Mouse (Mus musculus) brown adipose tissue, adult 24 weeks (tissue): ENCODE measurements around the gene Klhl22. TPM values are rescaled to one million over a fixed set of nuclear protein-coding genes. Genes with fewer than 3 reads are reported as not detected.
"Not testable (repeated sequence)": the region's sequence is repeated elsewhere in the genome, so short reads cannot be mapped to it uniquely, and the experiment has no call there.

Source experiments
- H3K27ac ChIP-seq: fragments of 200-500 bp; replicated peaks from 2 replicates; pipeline ENCODE4 v1.5.1; 2012; ENCODE audit warnings: low read depth, mild to moderate bottlenecking, low read length
- H3K4me1 ChIP-seq: fragments of 200-500 bp; 2 replicates; pipeline ENCODE4 v1.6.1; 2012; ENCODE audit warnings: low read length, mixed read lengths; ENCODE audit not compliant: control insufficient read depth, insufficient read depth, insufficient read length
- H3K4me3 ChIP-seq: fragments of 200-500 bp; 2 replicates; pipeline ENCODE4 v1.5.1; 2012; ENCODE audit warnings: low read depth, mild to moderate bottlenecking, low read length, moderate library complexity; ENCODE audit not compliant: insufficient read depth
- polyA plus RNA-seq: library from polyadenylated mRNA; stranded (reverse); fragments of >200 nt; gene quantifications from 2 replicates; pipeline ENCODE4 v1.2.4, GENCODE M21; 2012; ENCODE audit not compliant: missing spikeins, insufficient read depth, insufficient read length

Klhl22 gene
- 10.2 and 19.0 TPM in 2 replicates for polyA plus RNA-seq

GRCm38 (mm10) chr16:17759344-17759773 is at the start of gene Klhl22:
Klhl22 (plus strand) TSS chr16:17759618.
- Histone ChIP-seq H3K4me3 (peak within 1 kb of the TSS; percentile 62), H3K4me1 (peaks cover 6% of the 10 kb centered on the region; the same call in 1 of the 2 replicates), H3K27ac (peak within 1 kb of the TSS; percentile 60)

GRCm38 (mm10) chr16:17717791-17718190 is 41.6 kb upstream of the Klhl22 start:
- Histone ChIP-seq H3K4me1 (peaks cover 16% of the 10 kb centered on the region; the same call in 1 of the 2 replicates), H3K27ac (no peak overlapping the region), H3K4me3 (no peak overlapping the region)

- Histone ChIP-seq H3K27ac (no peak overlapping the region; the same call in 1 of the 2 replicates), H3K4me3 (peak overlapping the region; percentile 100), H3K4me1 (peaks cover 16% of the 10 kb centered on the region; the same call in 1 of the 2 replicates)
Observed at GRCm38 (mm10) chr16:17721114-17721808, 38.2 kb upstream of the Klhl22 start.

- peak overlapping the region; percentile 100 for H3K4me3 ChIP-seq
Observed at GRCm38 (mm10) chr16:17721822-17722460, 37.5 kb upstream of the Klhl22 start.

GRCm38 (mm10) chr16:17722461-17723324 is 36.7 kb upstream of the Klhl22 start:
- Histone ChIP-seq H3K4me3 (peak overlapping the region; percentile 100), H3K27ac (peak overlapping the region; percentile 87), H3K4me1 (peaks cover 13% of the 10 kb centered on the region; the same call in 1 of the 2 replicates)

More at GRCm38 (mm10) chr16:17721822-17722460, 37.5 kb upstream of the Klhl22 start:
- H3K4me1 ChIP-seq, result peaks cover 16% of the 10 kb centered on the region; the same call in 1 of the 2 replicates
- peak overlapping the region; percentile 87 for H3K27ac ChIP-seq

- H3K27ac ChIP-seq, result no peak overlapping the region
Observed at GRCm38 (mm10) chr16:17723325-17723626, 36.1 kb upstream of the Klhl22 start.

GRCm38 (mm10) chr16:17724448-17724847 is 35.0 kb upstream of the Klhl22 start:
- H3K4me1 ChIP-seq, result peaks cover 10% of the 10 kb centered on the region; the same call in 1 of the 2 replicates
- H3K4me3 ChIP-seq, result no peak overlapping the region
- H3K27ac ChIP-seq, result no peak overlapping the region

More at GRCm38 (mm10) chr16:17723325-17723626, 36.1 kb upstream of the Klhl22 start:
- Histone ChIP-seq H3K4me3 (no peak overlapping the region), H3K4me1 (peaks cover 10% of the 10 kb centered on the region; the same call in 1 of the 2 replicates)

GRCm38 (mm10) chr16:17727179-17727861 is 32.1 kb upstream of the Klhl22 start:
- peak overlapping the region; percentile 38 for H3K4me3 ChIP-seq
- H3K27ac ChIP-seq, result no peak overlapping the region

GRCm38 (mm10) chr16:17729974-17730373 is 29.4 kb upstream of the Klhl22 start:
- no peak overlapping the region for H3K27ac ChIP-seq
- no peak overlapping the region for H3K4me3 ChIP-seq
- H3K4me1 ChIP-seq, result no peaks in the 10 kb centered on the region

More at GRCm38 (mm10) chr16:17727179-17727861, 32.1 kb upstream of the Klhl22 start:
- no peaks in the 10 kb centered on the region for H3K4me1 ChIP-seq

- H3K4me1 ChIP-seq, result no peaks in the 10 kb centered on the region
- H3K4me3 ChIP-seq, result no peak overlapping the region
- H3K27ac ChIP-seq, result no peak overlapping the region
Observed at GRCm38 (mm10) chr16:17732021-17732420, 27.4 kb upstream of the Klhl22 start.

GRCm38 (mm10) chr16:17732431-17732830 is 27.0 kb upstream of the Klhl22 start:
- Histone ChIP-seq H3K4me3 (no peak overlapping the region), H3K4me1 (no peaks in the 10 kb centered on the region), H3K27ac (no peak overlapping the region)

GRCm38 (mm10) chr16:17732841-17733340 is 26.5 kb upstream of the Klhl22 start, which contains the start of gene Med15:
Med15 (minus strand) TSS chr16:17732891.
- H3K27ac ChIP-seq, result no peak within 1 kb of the TSS

GRCm38 (mm10) chr16:17733646-17734045 is 25.8 kb upstream of the Klhl22 start:
- no peaks in the 10 kb centered on the region for H3K4me1 ChIP-seq
- H3K4me3 ChIP-seq, result no peak overlapping the region
- no peak overlapping the region for H3K27ac ChIP-seq

More at GRCm38 (mm10) chr16:17732841-17733340, 26.5 kb upstream of the Klhl22 start, which contains the start of gene Med15:
- Histone ChIP-seq H3K4me1 (no peaks in the 10 kb centered on the region), H3K4me3 (no peak within 1 kb of the TSS)

GRCm38 (mm10) chr16:17734872-17735271 is 24.5 kb upstream of the Klhl22 start:
- H3K4me1 ChIP-seq, H3K4me3 ChIP-seq, H3K27ac ChIP-seq: not testable (repeated sequence)
